Mouse (Mus musculus) megakaryocyte, embryonic 14.5 days (primary cell): ENCODE data around the gene Aanat.

ENCODE experiments used
- FLI1 ChIP-seq: IDR thresholded peaks from 2 replicates; pipeline ENCODE4 v1.6.1; 2012; ENCODE audit warnings: low read length, inconsistent platforms, mixed read lengths
- GATA1 ChIP-seq: IDR thresholded peaks from 3 replicates; pipeline ENCODE4 v1.6.1; 2012; ENCODE audit warnings: mixed read lengths, low read length, inconsistent platforms, borderline replicate concordance

DNA sequence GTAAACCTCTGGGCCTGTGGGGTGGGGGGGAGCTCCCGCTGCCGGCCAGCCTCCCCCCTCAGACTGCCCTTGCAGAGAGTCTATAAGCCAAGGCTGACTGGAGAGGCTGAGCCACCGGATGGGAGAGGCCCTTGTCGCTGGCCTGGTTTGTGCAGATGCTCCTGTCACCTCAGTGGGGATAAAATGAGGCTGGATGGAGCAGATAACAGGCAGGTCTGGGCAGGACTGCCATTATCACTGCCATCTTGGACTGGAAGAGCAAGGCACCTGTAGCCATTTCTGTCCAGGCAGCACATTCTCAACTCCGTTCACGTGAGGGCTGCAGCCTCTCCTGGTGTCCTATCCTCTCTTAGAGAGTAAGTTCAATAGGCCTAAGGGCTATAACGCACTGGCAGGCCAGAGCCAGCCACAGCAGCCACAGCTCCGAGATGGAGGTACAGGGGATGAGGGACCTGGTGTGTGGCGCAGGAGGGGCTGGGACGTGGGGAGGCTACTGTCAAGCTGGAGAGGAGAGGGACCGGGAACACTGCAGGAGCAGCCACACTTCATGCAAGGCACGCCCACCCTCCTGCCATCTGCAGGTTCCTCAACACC, 48.0 kb upstream of the Aanat start:
- no peak for TF ChIP-seq GATA1
- no peak for TF ChIP-seq FLI1
